ENCODE assay signal across 26 mouse cellular contexts in genomic region chr8:111067439-111067838, GRCm38 (mm10). TPM values are rescaled to one million over a fixed set of nuclear protein-coding genes. Genes with fewer than 3 reads are reported as not detected.
DNase-seq lines count a peak whose midpoint lies in the region; ATAC-seq and TF ChIP-seq lines count a peak whose summit lies in the region.
"Had no signal": no experiment of that assay in that cellular context is flagged by ENCODE, and none has a peak within 500 bp of the region (broad histone marks: within the 10 kb centered on the region; RNA-seq: fewer than 3 reads in every experiment).

No protein-coding gene starts in this region.

- peak; percentile 48 for DNase-seq in kidney, postnatal 0 days (ENCODE audit: low spot score)
- DNase-seq in kidney, adult 2 months: no peak
- DNase-seq in midbrain, embryonic 11.5 days (ENCODE audit: low spot score, missing footprints): peak; percentile 75
- no peak for DNase-seq in midbrain, embryonic 10.5 days (ENCODE audit: low spot score)
- peak; percentile 71 for DNase-seq in testis, postnatal 10 days (ENCODE audit: low spot score)
- DNase-seq in frontal cortex, postnatal 10 days (ENCODE audit: low spot score in 2 of 2): no peak
- no peak for DNase-seq in thymus, adult 18-20 months
- DNase-seq: adrenal gland, adult 8-10 months; cerebellum, adult 18-20 months; cerebellum, postnatal 36 days; gastrocnemius, postnatal 14 days; lung, postnatal 10 days; thymus, postnatal 25 days had no signal

- no peaks in the 10 kb centered on the region for H3K27me3 ChIP-seq in kidney, postnatal 0 days (ENCODE audit: insufficient read depth, low read length)
- no peaks in the 10 kb centered on the region for H3K27me3 ChIP-seq in kidney, adult 2 months (replicated peaks; ENCODE audit: control insufficient read depth, insufficient read depth, low read length)
- no peaks in the 10 kb centered on the region for H3K27me3 ChIP-seq in midbrain, embryonic 11.5 days (ENCODE audit: control insufficient read depth, insufficient read depth, low read length)
- H3K27me3 ChIP-seq in midbrain, embryonic 10.5 days (ENCODE audit: low read depth, poor library complexity, severe bottlenecking): no peaks in the 10 kb centered on the region
- H3K27me3 ChIP-seq: embryonic facial prominence, embryonic 15.5 days; hindbrain, embryonic 15.5 days; limb, embryonic 15.5 days; stomach, embryonic 15.5 days had no signal

- H3K9ac ChIP-seq in kidney, postnatal 0 days (ENCODE audit: low read depth, low read length): no peak overlapping the region
- H3K9ac ChIP-seq in midbrain, embryonic 11.5 days (ENCODE audit: low read length): no peak overlapping the region
- H3K9ac ChIP-seq: embryonic facial prominence, embryonic 15.5 days; forebrain, embryonic 12.5 days; hindbrain, embryonic 15.5 days; limb, embryonic 15.5 days; midbrain, embryonic 12.5 days; stomach, embryonic 15.5 days had no signal

- no peaks in the 10 kb centered on the region for H3K36me3 ChIP-seq in kidney, postnatal 0 days (ENCODE audit: insufficient read depth, low read length)
- no peaks in the 10 kb centered on the region for H3K36me3 ChIP-seq in kidney, adult 2 months (ENCODE audit: control insufficient read depth, insufficient read depth, low read length)
- no peaks in the 10 kb centered on the region for H3K36me3 ChIP-seq in midbrain, embryonic 11.5 days (ENCODE audit: control insufficient read depth, insufficient read depth, low read length)
- no peaks in the 10 kb centered on the region for H3K36me3 ChIP-seq in midbrain, embryonic 10.5 days
- H3K36me3 ChIP-seq: embryonic facial prominence, embryonic 15.5 days; forebrain, embryonic 12.5 days; hindbrain, embryonic 15.5 days; limb, embryonic 15.5 days; midbrain, embryonic 12.5 days; stomach, embryonic 15.5 days had no signal

- 36% methylated on average over 10 of the region's 10 CpGs for WGBS in kidney, postnatal 0 days
- 48% methylated on average over 10 of the region's 10 CpGs for WGBS in kidney, adult 2 months
- WGBS in midbrain, embryonic 11.5 days: 31% methylated on average over 10 of the region's 10 CpGs
- 27% methylated on average over 10 of the region's 10 CpGs for WGBS in midbrain, embryonic 10.5 days

- no peaks in the 10 kb centered on the region for H3K4me1 ChIP-seq in kidney, postnatal 0 days (replicated peaks; ENCODE audit: insufficient read depth, low read length)
- H3K4me1 ChIP-seq in kidney, adult 2 months (ENCODE audit: control insufficient read depth, insufficient read depth, low read length): no peaks in the 10 kb centered on the region
- no peaks in the 10 kb centered on the region for H3K4me1 ChIP-seq in midbrain, embryonic 11.5 days (ENCODE audit: control insufficient read depth, insufficient read depth, low read length)
- H3K4me1 ChIP-seq in midbrain, embryonic 10.5 days: peaks cover 7% of the 10 kb centered on the region
- H3K4me1 ChIP-seq: hindbrain, embryonic 15.5 days; limb, embryonic 15.5 days; midbrain, embryonic 12.5 days; stomach, embryonic 15.5 days had no signal

- no peak for ATAC-seq in kidney, postnatal 0 days (replicated peaks; ENCODE audit: low FRiP score, low read depth)
- ATAC-seq in midbrain, embryonic 11.5 days (ENCODE audit: low FRiP score): no peak
- ATAC-seq in erythroid progenitor cell, adult 5-6 weeks (replicated peaks; ENCODE audit: low FRiP score, poor library complexity, severe bottlenecking): peak; percentile 57; the same call in 1 of the 2 replicates
- ATAC-seq: intestine, embryonic 16.5 days had no signal

- TF ChIP-seq POLR2A in kidney, adult 2 months (IDR thresholded peaks at IDR 0.05; ENCODE audit: low read depth, low read length): no peak

- H3K27ac ChIP-seq in kidney, postnatal 0 days: no peak overlapping the region
- H3K27ac ChIP-seq in kidney, adult 2 months (ENCODE audit: insufficient read depth, low read depth, low read length): no peak overlapping the region
- H3K27ac ChIP-seq in midbrain, embryonic 11.5 days (ENCODE audit: low read depth, low read length): no peak overlapping the region
- no peak overlapping the region for H3K27ac ChIP-seq in midbrain, embryonic 10.5 days (replicated peaks)
- H3K27ac ChIP-seq: embryonic facial prominence, embryonic 15.5 days; forebrain, embryonic 12.5 days; hindbrain, embryonic 15.5 days; limb, embryonic 15.5 days; midbrain, embryonic 12.5 days; stomach, embryonic 15.5 days had no signal

- no peaks in the 10 kb centered on the region for H3K9me3 ChIP-seq in kidney, postnatal 0 days (replicated peaks; ENCODE audit: low read length)
- H3K9me3 ChIP-seq in midbrain, embryonic 11.5 days (ENCODE audit: control insufficient read depth, low read length): no peaks in the 10 kb centered on the region
- H3K9me3 ChIP-seq in midbrain, embryonic 10.5 days (replicated peaks): no peaks in the 10 kb centered on the region
- H3K9me3 ChIP-seq: embryonic facial prominence, embryonic 15.5 days; forebrain, embryonic 12.5 days; hindbrain, embryonic 15.5 days; limb, embryonic 15.5 days; midbrain, embryonic 12.5 days; stomach, embryonic 15.5 days had no signal

- no peak for TF ChIP-seq CTCF in kidney, postnatal 0 days (IDR thresholded peaks at IDR 0.05; ENCODE audit: low read depth)
- TF ChIP-seq CTCF in kidney, adult 2 months (conservative IDR thresholded peaks at IDR 0.05; ENCODE audit: insufficient read depth, insufficient read length, low read depth, low read length): no peak

- H3K4me2 ChIP-seq in kidney, postnatal 0 days (ENCODE audit: low read length): no peak overlapping the region
- H3K4me2 ChIP-seq in midbrain, embryonic 11.5 days: no peak overlapping the region
- H3K4me2 ChIP-seq: embryonic facial prominence, embryonic 15.5 days; forebrain, embryonic 12.5 days; hindbrain, embryonic 15.5 days; limb, embryonic 15.5 days; midbrain, embryonic 12.5 days; stomach, embryonic 15.5 days had no signal

- no peak overlapping the region for H3K4me3 ChIP-seq in kidney, postnatal 0 days (replicated peaks; ENCODE audit: low read depth, low read length)
- H3K4me3 ChIP-seq in kidney, adult 2 months (ENCODE audit: insufficient read depth, low read depth, low read length): no peak overlapping the region
- H3K4me3 ChIP-seq in midbrain, embryonic 11.5 days (ENCODE audit: low read depth, low read length): no peak overlapping the region
- no peak overlapping the region for H3K4me3 ChIP-seq in midbrain, embryonic 10.5 days
- H3K4me3 ChIP-seq: embryonic facial prominence, embryonic 15.5 days; forebrain, embryonic 12.5 days; hindbrain, embryonic 15.5 days; limb, embryonic 15.5 days; midbrain, embryonic 12.5 days; stomach, embryonic 15.5 days had no signal

RNA-seq across cellular contexts. Expression of gene Exosc6, which starts 11.3 kb away (rescaled TPM):
- polyA plus RNA-seq in kidney, postnatal 0 days (2015; fragmentation: Nextera tagmentation; extraction: Ambion mirVana): 29.8 and 37.6 TPM in 2 replicates
- polyA plus RNA-seq in kidney, adult 2 months (2012; rRNA removed): 1.8 TPM in 1 of 2 replicates, not detected in the other
- 8.4 and 10.8 TPM in 2 replicates for polyA plus RNA-seq in midbrain, embryonic 11.5 days (2014; fragmentation: Nextera tagmentation; extraction: Ambion mirVana)
- 6.1 and 14.4 TPM in 2 replicates for polyA plus RNA-seq in midbrain, embryonic 10.5 days (2016; fragmentation: Nextera tagmentation; extraction: Ambion mirVana)
- 8.4 TPM in 1 of 2 replicates, not detected in the other for total RNA-seq in erythroid progenitor cell, adult 5-6 weeks (2015; ENCODE audit: low replicate concordance)
- not detected in 2 replicates for total RNA-seq in erythroid progenitor cell, adult 5-6 weeks (2017; ENCODE audit: low replicate concordance)
- total RNA-seq: adrenal gland, adult 8-10 months; gastrocnemius, postnatal 14 days; heart, adult 8-10 months; layer of hippocampus, postnatal 14 days; left cerebral cortex, postnatal 14 days had no signal
- polyA plus RNA-seq: frontal cortex, adult 2 months; hindbrain, embryonic 15.5 days had no signal

RNA-seq across cellular contexts. Expression of gene Clec18a, which starts 24.8 kb away (rescaled TPM):
- 76.6 and 89.9 TPM in 2 replicates for polyA plus RNA-seq in kidney, postnatal 0 days (2015; fragmentation: Nextera tagmentation; extraction: Ambion mirVana)
- polyA plus RNA-seq in kidney, adult 2 months (2012; rRNA removed): 0.88 and 1.5 TPM in 2 replicates
- polyA plus RNA-seq in midbrain, embryonic 11.5 days (2014; fragmentation: Nextera tagmentation; extraction: Ambion mirVana): 0.41 and 0.77 TPM in 2 replicates
- 1.1 and 2.0 TPM in 2 replicates for polyA plus RNA-seq in midbrain, embryonic 10.5 days (2016; fragmentation: Nextera tagmentation; extraction: Ambion mirVana)
- total RNA-seq in erythroid progenitor cell, adult 5-6 weeks (2015; ENCODE audit: low replicate concordance): not detected in 2 replicates
- total RNA-seq in erythroid progenitor cell, adult 5-6 weeks (2017; ENCODE audit: low replicate concordance): not detected in 2 replicates
- total RNA-seq: adrenal gland, adult 8-10 months had no signal
- polyA plus RNA-seq: embryonic facial prominence, embryonic 15.5 days; limb, embryonic 15.5 days; spleen, adult 2 months; stomach, embryonic 15.5 days had no signal

RNA-seq across cellular contexts. Expression of gene Pdpr, which starts 27.0 kb away (rescaled TPM):
- 8.5 and 9.7 TPM in 2 replicates for polyA plus RNA-seq in kidney, postnatal 0 days (2015; fragmentation: Nextera tagmentation; extraction: Ambion mirVana)
- 21.5 and 26.1 TPM in 2 replicates for polyA plus RNA-seq in kidney, adult 2 months (2012; rRNA removed)
- 5.0 and 7.1 TPM in 2 replicates for polyA plus RNA-seq in midbrain, embryonic 11.5 days (2014; fragmentation: Nextera tagmentation; extraction: Ambion mirVana)
- 11.9 and 13.2 TPM in 2 replicates for polyA plus RNA-seq in midbrain, embryonic 10.5 days (2016; fragmentation: Nextera tagmentation; extraction: Ambion mirVana)
- 6.8 and 9.6 TPM in 2 replicates for total RNA-seq in erythroid progenitor cell, adult 5-6 weeks (2015; ENCODE audit: low replicate concordance)
- total RNA-seq in erythroid progenitor cell, adult 5-6 weeks (2017; ENCODE audit: low replicate concordance): 8.1 and 11.0 TPM in 2 replicates

RNA-seq across cellular contexts. Expression of gene Aars, which starts 34.5 kb away (rescaled TPM):
- polyA plus RNA-seq in kidney, postnatal 0 days (2015; fragmentation: Nextera tagmentation; extraction: Ambion mirVana): 39.6 and 42.2 TPM in 2 replicates
- polyA plus RNA-seq in kidney, adult 2 months (2012; rRNA removed): 35.9 and 36.3 TPM in 2 replicates
- polyA plus RNA-seq in midbrain, embryonic 11.5 days (2014; fragmentation: Nextera tagmentation; extraction: Ambion mirVana): 73.2 and 79.9 TPM in 2 replicates
- 75.6 and 79.8 TPM in 2 replicates for polyA plus RNA-seq in midbrain, embryonic 10.5 days (2016; fragmentation: Nextera tagmentation; extraction: Ambion mirVana)
- 56.2 and 58.0 TPM in 2 replicates for total RNA-seq in erythroid progenitor cell, adult 5-6 weeks (2015; ENCODE audit: low replicate concordance)
- total RNA-seq in erythroid progenitor cell, adult 5-6 weeks (2017; ENCODE audit: low replicate concordance): 114 and 124 TPM in 2 replicates

RNA-seq across cellular contexts. Expression of gene Ddx19b, which starts 35.9 kb away (rescaled TPM):
- polyA plus RNA-seq in kidney, postnatal 0 days (2015; fragmentation: Nextera tagmentation; extraction: Ambion mirVana): 4.4 and 4.8 TPM in 2 replicates
- polyA plus RNA-seq in kidney, adult 2 months (2012; rRNA removed): 2.7 and 3.1 TPM in 2 replicates
- polyA plus RNA-seq in midbrain, embryonic 11.5 days (2014; fragmentation: Nextera tagmentation; extraction: Ambion mirVana): 7.9 and 8.3 TPM in 2 replicates
- 11.4 and 11.6 TPM in 2 replicates for polyA plus RNA-seq in midbrain, embryonic 10.5 days (2016; fragmentation: Nextera tagmentation; extraction: Ambion mirVana)
- total RNA-seq in erythroid progenitor cell, adult 5-6 weeks (2015; ENCODE audit: low replicate concordance): 0.72 and 1.7 TPM in 2 replicates
- 1.8 and 4.6 TPM in 2 replicates for total RNA-seq in erythroid progenitor cell, adult 5-6 weeks (2017; ENCODE audit: low replicate concordance)

Comparison
In these comparisons a context has a peak if more than half of its experiments do, and no peak if none do; other contexts are left out.
1. DNase-seq: peak in kidney, postnatal 0 days (single experiment), midbrain, embryonic 11.5 days (single experiment) and testis, postnatal 10 days (single experiment); none in kidney, adult 2 months (single experiment), midbrain, embryonic 10.5 days (single experiment), frontal cortex, postnatal 10 days (0 of 2) and thymus, adult 18-20 months (0 of 2).
2. RNA of gene Clec18a, which starts 24.8 kb away (polyA plus RNA-seq): 76.6 to 89.9 TPM in kidney, postnatal 0 days; 1.1 to 2.0 TPM in midbrain, embryonic 10.5 days, 0.88 to 1.5 TPM in kidney, adult 2 months and 0.41 to 0.77 TPM in midbrain, embryonic 11.5 days; every median in the first group is over 10 times any median in the second.